Mouse (Mus musculus) bone marrow macrophage, adult 2 months (primary cell): Measurements from ENCODE around the gene Ifitm7.

Source experiments
- CTCF ChIP-seq: IDR thresholded peaks from 2 replicates; pipeline ENCODE4 v1.5.1; 2012; ENCODE audit warnings: low read depth, mild to moderate bottlenecking, low read length, moderate library complexity
- POLR2A ChIP-seq: IDR thresholded peaks from 2 replicates; pipeline ENCODE4 v1.6.1; 2012; ENCODE audit warnings: mild to moderate bottlenecking, low read depth, low read length, borderline replicate concordance

DNA sequence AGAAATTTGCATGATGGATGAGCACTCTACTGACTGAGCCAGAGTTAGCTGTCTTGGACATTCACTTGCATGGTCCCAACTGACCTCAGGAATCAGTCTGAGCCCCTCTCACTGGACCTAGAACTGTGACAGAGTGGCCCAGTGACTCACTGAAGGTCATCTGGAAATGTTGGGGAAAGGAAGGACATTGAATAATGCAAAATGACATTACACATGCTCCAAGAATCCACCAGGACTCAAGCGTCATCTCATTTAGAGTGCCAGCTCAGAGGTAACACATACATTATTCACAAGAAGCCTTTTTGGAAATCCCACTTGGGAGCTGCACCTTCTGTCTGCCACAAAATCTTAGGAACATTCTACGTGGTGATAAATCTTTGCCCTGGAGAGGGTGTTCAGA, 43.2 kb upstream of the Ifitm7 start:
- TF ChIP-seq POLR2A = no peak
- TF ChIP-seq CTCF = no peak
